ENCODE assay signal across 9 mouse cellular contexts in genomic region chr5:120793043-120793442, GRCm38 (mm10). TPM values are rescaled to one million over a fixed set of nuclear protein-coding genes. Genes with fewer than 3 reads are reported as not detected.
DNase-seq lines count a peak whose midpoint lies in the region; ATAC-seq and TF ChIP-seq lines count a peak whose summit lies in the region.
"Had no signal": no experiment of that assay in that cellular context is flagged by ENCODE, and none has a peak within 500 bp of the region (broad histone marks: within the 10 kb centered on the region; RNA-seq: fewer than 3 reads in every experiment).

No protein-coding gene starts in this region.

- H3K4me1 ChIP-seq in kidney, embryonic 16.5 days (ENCODE audit: insufficient read depth, low read length): no peaks in the 10 kb centered on the region
- no peaks in the 10 kb centered on the region for H3K4me1 ChIP-seq in ES-Bruce4 (ENCODE audit: control insufficient read depth, insufficient read depth, low read length)
- H3K4me1 ChIP-seq in embryonic fibroblast, embryonic 13.5 days (ENCODE audit: control insufficient read depth, insufficient read depth, low read length): no peaks in the 10 kb centered on the region
- H3K4me1 ChIP-seq: lung, embryonic 15.5 days had no signal

- no peak overlapping the region for H3K9ac ChIP-seq in kidney, embryonic 16.5 days (replicated peaks; ENCODE audit: low read length)
- H3K9ac ChIP-seq in ES-Bruce4 (ENCODE audit: low read depth, poor library complexity, severe bottlenecking): no peak overlapping the region
- H3K9ac ChIP-seq: lung, embryonic 15.5 days had no signal

- no peak for ATAC-seq in kidney, embryonic 16.5 days (ENCODE audit: low FRiP score, low TSS enrichment)

- no peaks in the 10 kb centered on the region for H3K36me3 ChIP-seq in kidney, embryonic 16.5 days (ENCODE audit: insufficient read depth, low read length)
- H3K36me3 ChIP-seq in ES-Bruce4 (ENCODE audit: control insufficient read depth, insufficient read depth, low read length, poor library complexity, severe bottlenecking): no peaks in the 10 kb centered on the region
- H3K36me3 ChIP-seq: lung, embryonic 15.5 days had no signal

- no peak overlapping the region for H3K27ac ChIP-seq in kidney, embryonic 16.5 days (ENCODE audit: low read length)
- no peak overlapping the region for H3K27ac ChIP-seq in ES-Bruce4 (ENCODE audit: insufficient read depth, low read length)
- no peak overlapping the region for H3K27ac ChIP-seq in embryonic fibroblast, embryonic 13.5 days (ENCODE audit: insufficient read depth, low read length)
- H3K27ac ChIP-seq: lung, embryonic 15.5 days had no signal

- peak; percentile 40 for TF ChIP-seq CTCF in ES-Bruce4 (IDR thresholded peaks at IDR 0.05; ENCODE audit: low read depth, low read length)
- TF ChIP-seq CTCF in embryonic fibroblast, embryonic 13.5 days (IDR thresholded peaks at IDR 0.05; ENCODE audit: borderline replicate concordance, insufficient read depth, low read length): 0 out of 2 replicates have a peak, but pooled peaks have one; percentile 1

- H3K4me3 ChIP-seq in kidney, embryonic 16.5 days (ENCODE audit: low read length): no peak overlapping the region
- no peak overlapping the region for H3K4me3 ChIP-seq in ES-Bruce4 (ENCODE audit: low read depth, low read length)
- H3K4me3 ChIP-seq in embryonic fibroblast, embryonic 13.5 days (ENCODE audit: insufficient read depth, low read length): no peak overlapping the region
- H3K4me3 ChIP-seq: lung, embryonic 15.5 days had no signal

- H3K9me3 ChIP-seq in kidney, embryonic 16.5 days (ENCODE audit: low read length): no peaks in the 10 kb centered on the region
- no peaks in the 10 kb centered on the region for H3K9me3 ChIP-seq in ES-Bruce4 (replicated peaks; ENCODE audit: control insufficient read depth, insufficient read depth, low read length, poor library complexity, severe bottlenecking)
- H3K9me3 ChIP-seq: lung, embryonic 15.5 days had no signal

- TF ChIP-seq POLR2A in ES-Bruce4 (IDR thresholded peaks at IDR 0.05; ENCODE audit: insufficient read depth, low read length): no peak
- no peak for TF ChIP-seq POLR2A in embryonic fibroblast, embryonic 13.5 days (IDR thresholded peaks at IDR 0.05; ENCODE audit: low read depth, low read length)

- intact Hi-C loops in left cerebral cortex, postnatal 14 days (cut with DNase I): no loop called here

- no peak overlapping the region for H3K4me2 ChIP-seq in kidney, embryonic 16.5 days (replicated peaks; ENCODE audit: low read depth, low read length)
- H3K4me2 ChIP-seq: lung, embryonic 15.5 days had no signal

- DNase-seq in kidney, adult 11 months: peak; percentile 27
- DNase-seq in adrenal gland, postnatal 36 days: peak; percentile 33 to 54
- DNase-seq in left cerebral cortex, postnatal 14 days (ENCODE audit: low spot score in 2 of 2): peak; percentile 65 to 69
- DNase-seq in retina, embryonic 14.5 days (ENCODE audit: low spot score): peak; percentile 77
- DNase-seq in c-Kit-positive CD71-positive TER-119-positive erythroid progenitor cells, embryonic 14.5 days (ENCODE audit: low spot score): no peak

- no peak for TF ChIP-seq EP300 in ES-Bruce4 (IDR thresholded peaks at IDR 0.05; ENCODE audit: insufficient read depth, low read depth, low read length)

- no peaks in the 10 kb centered on the region for H3K27me3 ChIP-seq in kidney, embryonic 16.5 days (ENCODE audit: insufficient read depth, low read length)
- H3K27me3 ChIP-seq in ES-Bruce4 (ENCODE audit: control insufficient read depth, insufficient read depth, low read length, poor library complexity, severe bottlenecking): no peaks in the 10 kb centered on the region

- 36% methylated on average over 2 of the region's 2 CpGs for WGBS in kidney, embryonic 16.5 days

RNA-seq across cellular contexts. Expression of gene Oas1e, which starts 2.3 kb away (rescaled TPM):
- not detected in 2 replicates for polyA plus RNA-seq in kidney, embryonic 16.5 days (2015; fragmentation: Nextera tagmentation; extraction: Ambion mirVana)
- polyA plus RNA-seq in ES-Bruce4 (2011; ENCODE audit: insufficient read depth, insufficient read length, low read depth, missing spikeins): not detected in 2 replicates
- not detected for total RNA-seq in adrenal gland, postnatal 36 days (2021)
- polyA plus RNA-seq in embryonic fibroblast, embryonic 13.5 days (2011; ENCODE audit: insufficient read length, low read depth, missing spikeins): not detected in 2 replicates
- total RNA-seq in left cerebral cortex, postnatal 14 days (2021): not detected
- polyA plus RNA-seq: lung, embryonic 15.5 days had no signal

RNA-seq across cellular contexts. Expression of gene Oas3, which starts 15.6 kb away (rescaled TPM):
- polyA plus RNA-seq in kidney, embryonic 16.5 days (2015; fragmentation: Nextera tagmentation; extraction: Ambion mirVana): 0.09 and 0.11 TPM in 2 replicates
- 1.7 and 1.9 TPM in 2 replicates for polyA plus RNA-seq in ES-Bruce4 (2011; ENCODE audit: insufficient read depth, insufficient read length, low read depth, missing spikeins)
- total RNA-seq in adrenal gland, postnatal 36 days (2021): under 1 TPM; 0.36 to 0.60 TPM
- 0.18 TPM in 1 of 2 replicates, not detected in the other for polyA plus RNA-seq in embryonic fibroblast, embryonic 13.5 days (2011; ENCODE audit: insufficient read length, low read depth, missing spikeins)
- not detected for total RNA-seq in left cerebral cortex, postnatal 14 days (2021)

RNA-seq across cellular contexts. Expression of gene Oas1c, which starts 19.3 kb away (rescaled TPM):
- polyA plus RNA-seq in kidney, embryonic 16.5 days (2015; fragmentation: Nextera tagmentation; extraction: Ambion mirVana): 0.32 and 0.44 TPM in 2 replicates
- 3.0 and 4.3 TPM in 2 replicates for polyA plus RNA-seq in ES-Bruce4 (2011; ENCODE audit: insufficient read depth, insufficient read length, low read depth, missing spikeins)
- 1 to 10 TPM in 1 of 2 experiments, under 1 TPM in 1; 0.40 to 1.7 TPM for total RNA-seq in adrenal gland, postnatal 36 days (2021)
- 1.3 and 1.9 TPM in 2 replicates for polyA plus RNA-seq in embryonic fibroblast, embryonic 13.5 days (2011; ENCODE audit: insufficient read length, low read depth, missing spikeins)
- total RNA-seq in left cerebral cortex, postnatal 14 days (2021): under 1 TPM; 0.59 to 0.87 TPM

RNA-seq across cellular contexts. Expression of gene Oas2, which starts 43.4 kb away (rescaled TPM):
- 0.44 and 0.51 TPM in 2 replicates for polyA plus RNA-seq in kidney, embryonic 16.5 days (2015; fragmentation: Nextera tagmentation; extraction: Ambion mirVana)
- polyA plus RNA-seq in ES-Bruce4 (2011; ENCODE audit: insufficient read depth, insufficient read length, low read depth, missing spikeins): 0.76 and 0.84 TPM in 2 replicates
- 1 to 10 TPM in 1 of 2 experiments, under 1 TPM in 1; 0.49 to 1.8 TPM for total RNA-seq in adrenal gland, postnatal 36 days (2021)
- polyA plus RNA-seq in embryonic fibroblast, embryonic 13.5 days (2011; ENCODE audit: insufficient read length, low read depth, missing spikeins): 0.28 and 0.61 TPM in 2 replicates
- under 1 TPM in 1 of 2 experiments, not detected in 1; 0.40 TPM for total RNA-seq in left cerebral cortex, postnatal 14 days (2021)

RNA-seq across cellular contexts. Expression of gene Oas1f, which starts 54.1 kb away (rescaled TPM):
- 0.21 TPM in 1 of 2 replicates, not detected in the other for polyA plus RNA-seq in kidney, embryonic 16.5 days (2015; fragmentation: Nextera tagmentation; extraction: Ambion mirVana)
- not detected in 2 replicates for polyA plus RNA-seq in ES-Bruce4 (2011; ENCODE audit: insufficient read depth, insufficient read length, low read depth, missing spikeins)
- not detected for total RNA-seq in adrenal gland, postnatal 36 days (2021)
- polyA plus RNA-seq in embryonic fibroblast, embryonic 13.5 days (2011; ENCODE audit: insufficient read length, low read depth, missing spikeins): not detected in 2 replicates
- total RNA-seq in left cerebral cortex, postnatal 14 days (2021): not detected
- polyA plus RNA-seq: lung, embryonic 15.5 days had no signal
